Mouse (Mus musculus): Measurements from ENCODE around the gene Ccdc85b.

The Ccdc85b gene

GRCm38 (mm10) chr19:5456241-5456921 is 1.3 kb downstream of the Ccdc85b start:
- in situ Hi-C loops (cut with MboI, MseI): no loop called here

- in situ Hi-C loops (cut with MboI, MseI): no loop called here
These were observed 2.1 kb downstream of the Ccdc85b start for GRCm38 (mm10) chr19:5455568-5455967.

- in situ Hi-C loops (cut with MboI, MseI): no loop called here
These were observed 2.7 kb downstream of the Ccdc85b start for GRCm38 (mm10) chr19:5455037-5455436.

GRCm38 (mm10) chr19:5451766-5452165 is 5.9 kb downstream of the Ccdc85b start:
- in situ Hi-C loops (cut with MboI, MseI): no loop called here

- in situ Hi-C loops (cut with MboI, MseI): no loop called here
These were observed 8.0 kb downstream of the Ccdc85b start for GRCm38 (mm10) chr19:5449673-5450072.

GRCm38 (mm10) chr19:5448354-5449150 is 9.1 kb downstream of the Ccdc85b start:
- in situ Hi-C loops (cut with MboI, MseI): no loop called here

- in situ Hi-C loops (cut with MboI, MseI): no loop called here
These were observed 10.0 kb downstream of the Ccdc85b start, which contains the start of gene Fosl1 for GRCm38 (mm10) chr19:5447515-5448353. TSS of gene Fosl1 (plus strand) at chr19:5447547.

- in situ Hi-C loops (cut with MboI, MseI): no loop called here
These were observed 11.9 kb downstream of the Ccdc85b start for GRCm38 (mm10) chr19:5445747-5446146.

- in situ Hi-C loops (cut with MboI, MseI): no loop called here
These were observed 12.7 kb downstream of the Ccdc85b start for GRCm38 (mm10) chr19:5444954-5445353.

- in situ Hi-C loops (cut with MboI, MseI): no loop called here
These were observed 13.3 kb downstream of the Ccdc85b start for GRCm38 (mm10) chr19:5444371-5444908.

- in situ Hi-C loops (cut with MboI, MseI): no loop called here
These were observed 23.7 kb downstream of the Ccdc85b start for GRCm38 (mm10) chr19:5433951-5434350.

GRCm38 (mm10) chr19:5432992-5433852 is 24.5 kb downstream of the Ccdc85b start:
- in situ Hi-C loops (cut with MboI, MseI): no loop called here

GRCm38 (mm10) chr19:5431911-5432464 is 25.7 kb downstream of the Ccdc85b start:
- in situ Hi-C loops (cut with MboI, MseI): no loop called here

GRCm38 (mm10) chr19:5430408-5430807 is 27.3 kb downstream of the Ccdc85b start:
- in situ Hi-C loops (cut with MboI, MseI): no loop called here

- in situ Hi-C loops (cut with MboI, MseI): no loop called here
These were observed 27.9 kb downstream of the Ccdc85b start for GRCm38 (mm10) chr19:5429806-5430205.

GRCm38 (mm10) chr19:5429219-5429618 is 28.5 kb downstream of the Ccdc85b start:
- in situ Hi-C loops (cut with MboI, MseI): no loop called here

- in situ Hi-C loops (cut with MboI, MseI): no loop called here
These were observed 29.6 kb downstream of the Ccdc85b start for GRCm38 (mm10) chr19:5428083-5428482.

- in situ Hi-C loops (cut with MboI, MseI): no loop called here
These were observed 30.9 kb downstream of the Ccdc85b start for GRCm38 (mm10) chr19:5426640-5427290.

GRCm38 (mm10) chr19:5425906-5426565 is 31.7 kb downstream of the Ccdc85b start:
- in situ Hi-C loops (cut with MboI, MseI): no loop called here

Data from T-helper 2 cell (primary cell).